Mouse (Mus musculus) thymus, adult 18-20 months (tissue): ENCODE results near the gene Becn1.
A peak's percentile ranks its signal among the peaks of the same experiment; 100 is the strongest.
"Not testable (repeated sequence)": the region's sequence is repeated elsewhere in the genome, so short reads cannot be mapped to it uniquely, and the experiment has no call there.

Experiments
- DNase-seq, 2 experiments: peaks; one replicate each; pipeline ENCODE4 v3.0.0; 2022; ENCODE audit warnings: mixed read lengths in 2 of 2

Becn1 gene

DNA sequence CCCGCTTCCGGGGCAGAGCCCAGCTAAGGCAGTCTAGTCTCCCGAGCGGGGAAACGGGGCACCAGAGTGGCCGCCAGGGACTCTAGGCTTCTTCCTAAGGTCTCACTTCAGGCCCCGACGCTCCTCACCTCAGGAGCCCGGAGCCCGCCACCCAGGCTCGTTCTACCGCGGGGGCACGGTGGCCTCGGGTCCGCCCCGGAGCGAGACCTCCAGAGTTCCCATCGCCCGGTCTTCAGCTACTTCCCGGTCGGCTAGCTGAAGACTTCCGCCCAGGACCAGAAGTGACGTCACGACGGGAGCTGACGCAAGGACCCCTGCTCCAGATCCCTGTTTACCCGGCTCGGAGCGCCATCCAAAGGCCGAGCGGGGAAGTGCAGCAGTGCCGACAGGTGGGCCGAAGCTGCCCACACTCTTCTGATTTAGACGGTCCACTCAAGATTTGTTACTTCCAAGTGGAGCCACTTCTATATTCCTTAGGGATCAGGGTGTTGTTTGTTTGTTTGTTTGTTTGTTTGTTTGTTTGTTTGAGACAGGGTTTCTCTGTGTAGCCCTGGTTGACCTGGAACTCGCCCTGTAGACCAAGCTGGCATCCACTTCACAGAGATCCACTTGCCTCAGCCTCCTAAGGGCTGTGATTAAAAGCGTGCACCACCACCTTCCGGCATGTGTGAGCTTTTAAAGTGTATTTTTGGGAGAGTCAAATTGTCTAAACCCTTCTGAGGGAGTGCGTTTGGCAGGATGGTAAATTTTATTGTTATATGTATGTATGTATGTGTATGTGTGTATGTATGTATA is at the start of gene Becn1:
Gene Becn1 (minus strand): TSS at position 283 of the 795 bp plus-strand sequence.
- peak; percentile 77 to 85 for DNase-seq

DNA sequence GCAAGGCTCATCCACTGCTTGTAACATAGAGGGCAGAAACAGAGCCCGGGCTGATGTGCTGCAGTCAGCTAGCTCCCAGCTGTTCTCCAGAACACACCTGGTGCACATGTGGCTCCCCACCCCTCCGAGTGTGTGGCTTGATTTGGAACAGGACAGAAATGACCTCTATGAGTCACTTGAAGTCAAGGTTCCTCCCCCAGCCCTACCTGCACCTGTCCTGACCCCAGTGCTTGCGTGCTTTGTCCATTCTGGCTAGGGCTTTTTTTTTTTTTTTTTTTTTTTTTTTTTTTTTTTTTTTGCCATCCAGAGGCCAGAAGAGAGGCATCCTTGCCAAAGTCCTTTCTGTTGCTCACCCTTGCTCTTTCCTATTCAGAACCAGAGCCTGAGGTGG is 49.6 kb upstream of the Becn1 start:
- no peak for DNase-seq

DNA sequence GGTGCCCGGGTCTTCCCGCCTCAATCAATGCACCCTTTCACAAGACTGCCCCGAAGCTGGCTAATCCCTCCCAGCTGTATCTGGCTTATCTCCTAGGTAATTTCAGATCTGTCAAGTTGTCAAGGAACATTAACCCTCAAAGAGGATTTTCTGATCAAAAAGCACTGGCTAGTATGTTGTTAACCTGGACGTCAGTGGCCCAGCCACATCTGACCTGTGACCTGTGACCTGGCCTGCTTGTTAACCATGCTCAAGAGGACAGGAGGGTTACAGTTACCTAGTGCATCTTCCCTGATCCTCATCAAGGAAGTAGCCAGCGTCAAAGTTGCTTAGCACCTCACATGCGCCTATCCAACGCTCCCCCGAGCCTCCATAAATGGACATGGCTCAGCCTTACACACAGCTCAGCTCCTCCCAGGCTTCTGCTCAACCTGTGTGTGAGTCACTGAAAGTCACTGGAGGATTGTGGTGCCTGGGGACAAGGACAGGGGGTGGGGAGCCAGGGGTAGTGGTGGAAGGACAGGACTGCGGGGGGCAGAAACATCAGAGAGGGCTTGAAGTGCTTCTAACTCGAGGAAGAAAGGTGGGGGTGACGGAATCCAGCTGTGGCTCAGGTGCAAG is 49.1 kb upstream of the Becn1 start:
- no peak for DNase-seq

DNA sequence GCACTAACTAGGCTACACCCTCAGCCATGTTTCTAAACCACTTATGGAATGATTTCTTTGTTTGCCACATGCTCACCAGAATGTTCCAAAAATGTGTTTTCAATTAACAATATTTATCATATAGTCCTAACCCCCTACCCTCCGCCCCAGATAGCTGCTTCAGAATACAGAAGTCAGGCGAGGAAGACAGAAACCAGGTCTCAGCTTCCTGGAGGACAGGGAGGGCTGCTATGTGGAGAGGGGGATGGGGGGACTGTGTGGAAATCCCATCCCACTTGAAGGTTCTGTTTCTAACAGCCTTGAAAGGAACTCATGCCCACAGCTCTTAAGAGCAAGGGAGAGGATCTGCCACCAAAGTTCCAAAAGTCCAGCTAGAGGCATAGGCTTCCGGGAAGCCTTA is 47.1 kb upstream of the Becn1 start:
- no peak for DNase-seq

DNA sequence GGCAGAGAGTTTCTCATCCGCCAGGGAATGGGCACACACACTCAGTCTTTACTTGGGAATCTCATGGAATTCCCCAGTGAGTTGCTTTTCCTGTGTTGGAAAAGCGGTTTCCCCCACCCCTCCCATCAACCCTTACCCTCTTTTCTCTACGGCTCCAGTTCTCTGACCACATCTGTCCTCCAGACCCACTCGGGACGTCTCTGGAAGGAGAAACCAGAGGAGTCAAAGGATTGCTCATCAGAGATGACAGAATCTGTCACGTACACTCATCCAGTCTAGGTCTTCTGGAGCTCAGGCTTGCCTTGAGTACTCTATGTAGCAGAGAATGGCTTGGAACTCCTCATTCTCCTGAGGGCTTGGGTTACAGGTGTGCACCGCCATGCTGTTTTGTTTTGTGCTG is 46.7 kb upstream of the Becn1 start:
- DNase-seq: no peak

GRCm38 (mm10) chr11:101347083-101347775 is 45.1 kb upstream of the Becn1 start:
- no peak for DNase-seq

DNA sequence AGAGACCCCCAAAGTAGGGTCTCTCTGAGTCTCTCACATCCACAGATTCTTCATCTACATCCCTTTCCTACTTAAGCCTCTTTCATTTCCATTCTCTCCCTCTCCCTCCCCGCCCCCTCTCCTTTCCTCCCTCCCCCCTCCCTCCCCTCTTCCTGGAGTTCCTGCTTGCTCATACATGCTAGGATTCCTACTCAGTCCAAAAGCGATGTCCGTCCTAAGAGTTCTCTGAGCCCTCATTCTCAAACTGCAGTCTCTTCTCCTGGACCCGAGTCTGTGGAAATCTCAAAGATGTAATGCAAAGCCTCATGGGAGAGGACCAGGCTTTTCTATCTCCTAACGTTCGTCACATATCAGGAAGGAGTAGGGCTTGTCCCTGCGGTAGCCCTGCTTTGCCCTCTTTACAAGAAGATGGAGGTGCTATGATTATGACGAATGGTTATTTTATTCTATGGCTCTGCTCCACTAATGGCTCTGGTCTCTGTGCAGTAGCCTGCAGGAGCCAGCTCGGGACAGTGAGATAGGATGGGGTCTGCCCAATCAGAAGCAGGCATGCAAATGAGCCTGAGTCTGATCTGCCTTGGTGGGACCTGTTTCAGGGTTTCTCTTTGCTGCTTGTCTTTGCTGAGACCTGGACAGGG is 36.2 kb upstream of the Becn1 start:
- DNase-seq: no peak

DNA sequence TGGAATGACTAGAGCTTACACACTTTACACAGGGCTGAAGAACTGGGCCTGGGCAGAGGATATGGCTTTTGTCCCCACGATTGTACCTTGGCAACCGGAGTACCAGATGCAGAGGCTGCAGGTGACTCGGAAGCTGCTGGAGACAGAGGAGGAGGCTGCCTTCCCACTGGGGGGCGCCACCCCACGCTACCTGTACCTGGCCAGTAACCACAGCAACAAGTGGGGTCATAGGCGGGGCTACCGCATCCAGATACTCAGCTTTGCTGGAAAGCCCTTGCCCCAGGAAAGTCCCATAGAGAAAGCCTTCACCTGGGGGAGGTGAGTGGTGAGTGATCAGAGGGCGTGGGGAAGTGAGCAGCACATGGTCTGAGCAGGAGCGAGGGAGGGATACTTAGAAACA is 33.6 kb upstream of the Becn1 start:
- DNase-seq: no peak

GRCm38 (mm10) chr11:101334516-101334915 is 32.4 kb upstream of the Becn1 start:
- DNase-seq: no peak

GRCm38 (mm10) chr11:101334023-101334422 is 31.9 kb upstream of the Becn1 start:
- no peak for DNase-seq

DNA sequence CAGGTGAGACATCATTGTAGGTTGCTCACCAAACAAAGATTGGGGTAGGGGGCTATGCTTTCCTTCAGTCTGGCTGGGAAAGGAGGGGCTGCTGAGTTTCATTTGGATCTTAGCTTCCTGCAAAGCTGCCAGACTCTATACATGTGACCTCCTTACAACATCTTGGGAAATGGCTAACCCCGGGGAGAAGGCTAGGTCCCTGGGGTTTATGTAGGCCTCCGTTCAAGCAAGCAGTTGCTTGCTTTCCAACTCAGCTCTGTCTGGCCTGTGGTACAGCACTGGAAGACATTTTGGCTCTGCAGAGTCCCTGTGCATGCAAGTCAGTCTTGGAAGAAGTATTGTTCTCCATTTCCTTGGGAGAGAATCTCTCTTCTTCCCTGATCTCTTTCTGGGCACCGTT is 30.5 kb upstream of the Becn1 start:
- no peak for DNase-seq

- DNase-seq: not testable (repeated sequence)
These were observed 28.9 kb upstream of the Becn1 start for GRCm38 (mm10) chr11:101330961-101331360.

- no peak for DNase-seq
These were observed 28.4 kb upstream of the Becn1 start, which contains the start of gene Aoc3 for GRCm38 (mm10) chr11:101330371-101330924. TSS of gene Aoc3 (plus strand) at chr11:101330605.

DNA sequence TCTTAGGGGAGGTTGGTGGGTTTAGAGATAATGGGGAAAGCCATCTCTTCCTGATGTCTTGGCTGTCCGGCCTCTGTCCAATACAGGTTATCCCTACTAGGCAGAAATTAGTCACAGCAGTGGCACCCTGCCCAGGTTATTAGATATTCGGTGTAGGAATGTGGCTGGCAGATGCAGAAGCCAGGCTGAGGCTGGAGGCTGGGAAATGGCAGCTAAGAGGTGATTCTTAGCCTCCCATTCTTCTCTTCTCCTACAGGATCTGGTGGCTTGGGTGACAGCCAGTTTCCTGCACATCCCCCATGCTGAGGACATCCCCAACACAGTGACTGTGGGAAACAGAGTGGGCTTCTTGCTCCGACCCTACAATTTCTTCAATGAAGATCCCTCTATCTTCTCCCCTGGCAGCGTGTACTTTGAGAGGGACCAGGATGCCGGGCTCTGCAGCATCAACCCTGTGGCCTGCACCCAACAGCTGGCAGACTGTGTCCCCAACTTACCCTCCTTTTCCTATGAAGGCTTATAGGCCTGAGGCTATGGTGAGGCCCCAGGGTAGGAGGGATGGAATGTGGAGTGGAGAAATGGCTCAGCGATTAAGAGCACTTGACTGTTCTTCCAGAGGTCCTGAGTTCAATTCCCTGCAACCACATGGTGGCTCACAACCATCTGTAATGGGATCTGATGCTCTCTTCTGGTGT is 27.0 kb upstream of the Becn1 start:
- DNase-seq: no peak

- DNase-seq: no peak
These were observed 25.2 kb upstream of the Becn1 start for GRCm38 (mm10) chr11:101327311-101327710.

- DNase-seq: no peak
These were observed 24.1 kb upstream of the Becn1 start for GRCm38 (mm10) chr11:101326147-101326546.

DNA sequence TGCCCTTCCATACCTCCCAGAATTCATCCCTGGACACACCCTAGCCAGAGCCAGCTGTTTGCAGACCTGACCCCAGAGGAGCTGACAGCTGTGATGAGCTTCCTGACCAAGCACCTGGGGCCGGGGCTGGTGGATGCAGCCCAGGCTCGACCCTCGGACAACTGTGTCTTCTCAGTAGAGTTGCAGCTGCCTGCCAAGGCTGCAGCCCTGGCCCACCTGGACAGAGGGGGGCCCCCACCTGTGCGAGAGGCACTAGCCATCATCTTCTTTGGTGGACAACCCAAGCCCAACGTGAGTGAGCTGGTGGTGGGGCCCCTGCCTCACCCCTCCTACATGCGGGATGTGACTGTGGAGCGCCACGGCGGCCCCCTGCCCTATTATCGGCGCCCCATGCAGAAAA is 23.1 kb upstream of the Becn1 start:
- not testable (repeated sequence) for DNase-seq

DNA sequence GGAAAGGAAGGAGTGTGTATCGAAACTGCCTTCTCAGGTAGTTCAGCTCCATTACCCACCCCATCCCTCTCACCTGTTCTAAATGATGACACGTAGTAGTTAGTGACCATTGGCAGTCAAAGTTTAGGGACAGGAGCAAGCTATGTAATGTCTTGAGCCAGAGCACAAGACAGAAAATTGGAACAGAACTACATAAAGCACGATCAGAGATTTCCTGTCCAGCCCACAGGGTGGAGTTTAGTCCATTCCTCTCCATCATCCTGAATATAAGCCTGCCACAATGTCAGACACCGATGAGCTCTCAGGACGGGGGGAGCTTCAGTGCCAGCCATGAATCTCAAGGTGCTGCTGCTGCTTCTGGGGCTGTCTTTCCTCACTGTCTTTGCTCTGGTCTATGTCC is 22.7 kb upstream of the Becn1 start, which contains the start of gene Aoc2:
Gene Aoc2 (plus strand): TSS at position 301 of the 400 bp plus-strand sequence.
- DNase-seq: no peak

DNA sequence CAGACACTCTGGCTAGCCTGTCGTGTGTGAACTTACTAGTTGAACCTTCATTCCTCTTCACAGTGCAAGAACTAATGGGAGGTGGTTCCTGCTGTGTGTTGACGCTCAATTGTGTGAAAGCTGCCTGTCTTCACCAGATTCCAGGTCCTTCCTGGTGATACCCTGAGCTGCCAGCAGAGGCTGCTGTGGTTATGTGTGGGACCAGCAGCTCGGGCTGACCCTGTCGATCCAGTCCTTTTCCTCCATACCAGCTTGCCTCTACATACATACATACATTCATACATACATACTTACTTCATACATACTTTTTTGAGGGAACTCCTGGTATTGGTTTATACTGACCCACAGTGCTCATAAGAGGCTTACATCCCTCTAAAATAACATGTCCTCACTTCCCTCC is 21.5 kb upstream of the Becn1 start:
- peak in 1 of 2 experiments; percentile 24 for DNase-seq

DNA sequence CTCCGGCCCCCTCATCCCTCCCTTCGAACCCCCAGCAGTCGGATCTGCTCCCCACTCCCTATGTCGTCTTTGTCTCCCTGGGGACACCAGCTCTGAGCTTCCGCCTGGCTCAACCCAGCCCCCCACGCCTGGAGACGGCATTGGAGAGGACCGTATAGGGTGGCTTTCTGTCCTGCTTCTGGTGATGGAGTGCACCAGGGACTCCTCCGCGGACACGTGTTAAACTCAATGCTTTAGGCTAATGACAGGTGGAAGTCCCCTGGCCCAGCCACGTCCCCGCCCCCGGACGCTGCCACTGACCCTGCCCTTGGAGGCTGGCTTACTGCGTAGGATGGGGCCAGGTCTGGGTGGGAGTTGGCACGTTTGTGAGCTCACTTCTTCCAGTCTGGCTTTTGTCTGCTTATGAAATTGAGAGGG is 14.4 kb upstream of the Becn1 start:
- DNase-seq: no peak

DNA sequence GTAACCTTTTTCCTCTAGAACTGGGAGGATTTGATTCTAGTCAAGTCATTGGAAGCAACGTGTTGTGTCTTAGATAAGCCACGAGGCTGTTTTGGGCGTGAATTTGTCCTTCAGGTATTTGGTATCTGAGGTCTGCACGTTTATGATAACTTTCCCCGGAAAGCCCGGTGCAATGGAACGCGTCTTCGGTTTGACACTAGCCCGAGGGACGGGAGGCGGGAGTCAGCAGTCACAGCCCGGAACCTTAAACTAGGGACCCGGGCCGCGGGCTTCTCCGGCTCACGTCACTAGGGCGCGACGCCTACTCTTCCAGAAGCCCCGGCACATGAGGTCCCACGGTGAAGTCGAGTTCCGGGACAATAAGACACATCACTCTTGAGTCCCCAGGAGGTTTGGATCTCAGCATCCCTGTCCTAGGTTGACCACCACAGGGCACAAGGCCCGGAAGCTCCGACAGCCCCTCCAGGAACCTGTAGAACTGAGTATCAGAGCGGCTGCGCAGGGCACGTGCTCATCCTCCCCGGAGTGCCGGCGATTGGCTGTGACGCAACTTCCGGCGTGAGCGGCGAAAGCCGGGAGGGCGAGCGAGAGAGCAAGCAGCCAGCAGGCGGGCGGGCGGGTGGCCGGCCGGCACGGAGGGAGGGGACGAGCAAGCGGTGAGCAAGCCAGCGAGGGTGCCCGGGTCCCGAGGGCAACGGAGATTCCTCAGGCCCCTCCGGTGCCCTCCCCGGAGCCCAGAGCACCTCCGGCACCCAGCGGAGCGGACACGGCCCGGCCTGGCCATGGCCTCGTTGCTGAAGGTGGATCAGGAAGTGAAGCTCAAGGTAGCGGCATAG is 13.8 kb upstream of the Becn1 start, which contains the start of gene Psme3:
Gene Psme3 (plus strand): TSS at position 549 of the 836 bp plus-strand sequence.
- DNase-seq: peak; percentile 83 to 85
